Mouse (Mus musculus): Measurements from ENCODE around the gene Inpp5d.

- TF ChIP-seq CTCF (IDR thresholded peaks at IDR 0.05; ENCODE audit: insufficient read depth, low read length) (no peak), POLR2A (IDR thresholded peaks at IDR 0.05; ENCODE audit: borderline replicate concordance, extremely low read depth, low read depth, low read length) (no peak)
Measured at GRCm38 (mm10) chr1:87624826-87625225, 4.7 kb downstream of the Inpp5d start.
